Mouse (Mus musculus) layer of hippocampus, adult 2 months (tissue): Measurements from ENCODE around the gene Irak4. TPM values are rescaled to one million over a fixed set of nuclear protein-coding genes. Genes with fewer than 3 reads are reported as not detected.
A peak's percentile ranks its signal among the peaks of the same experiment; 100 is the strongest.

Experiments
- DNase-seq, 2 experiments: peaks; one replicate each; pipeline ENCODE4 v3.0.0; 2022; ENCODE audit warnings: low spot score in 2 of 2
- H3K27ac ChIP-seq: fragments of 200-600 bp; 2 replicates; pipeline ENCODE4 v1.8.1; 2022
- H3K4me3 ChIP-seq: fragments of 200-600 bp; 2 replicates; pipeline ENCODE4 v1.8.1; 2022; ENCODE audit warnings: mild to moderate bottlenecking
- CTCF ChIP-seq: fragments of 200-600 bp; conservative IDR thresholded peaks from 2 replicates; pipeline ENCODE4 v1.8.1; 2022; ENCODE audit warnings: antibody characterized with exemption, mild to moderate bottlenecking, moderate library complexity
- total RNA-seq, 2 experiments: library from RNA; stranded (reverse); gene quantifications; 2 replicates each; pipeline ENCODE4 v1.2.3; 2021

Irak4 gene
- total RNA-seq, 2 experiments from 2014 or later: 1.8 to 3.4 TPM

GRCm38 (mm10) chr15:94574566-94575268 is 31.3 kb downstream of the Irak4 start:
- TF ChIP-seq CTCF: no peak
- Histone ChIP-seq H3K4me3 (no peak overlapping the region), H3K27ac (no peak overlapping the region)
- DNase-seq: no peak

DNA sequence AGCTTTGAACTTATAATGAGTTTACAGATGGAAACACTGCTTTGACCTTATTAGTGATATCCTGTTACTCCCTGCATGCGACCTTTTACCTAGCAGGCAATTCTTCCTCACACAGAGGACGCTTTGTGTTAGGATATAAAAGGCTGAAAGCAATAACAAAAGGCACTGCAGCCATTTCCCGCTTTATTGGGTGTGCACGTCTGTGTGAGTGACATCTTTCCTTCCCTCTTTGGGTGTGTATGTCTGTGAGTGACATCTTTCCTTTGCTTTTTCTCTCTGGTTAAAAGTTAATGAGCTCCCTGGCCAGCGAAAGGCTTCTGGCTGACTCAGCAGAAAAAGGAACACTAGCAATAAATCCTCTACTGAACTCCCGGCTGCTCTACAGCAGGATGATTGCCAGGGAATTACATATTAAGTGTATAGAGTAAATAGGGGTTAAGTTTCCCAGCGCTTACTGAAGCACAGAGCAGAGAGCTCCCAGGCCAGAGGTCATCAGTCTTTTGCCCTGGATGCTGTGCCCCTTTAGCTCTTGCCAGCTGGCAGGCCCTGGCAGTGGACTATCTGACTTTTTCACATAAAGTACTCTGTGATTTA is 38.7 kb downstream of the Irak4 start:
- no peak overlapping the region for H3K4me3 ChIP-seq
- no peak for DNase-seq
- H3K27ac ChIP-seq: no peak overlapping the region
- no peak for TF ChIP-seq CTCF

- no peak for DNase-seq
- H3K4me3 ChIP-seq: no peak overlapping the region
- TF ChIP-seq CTCF: no peak
- no peak overlapping the region for H3K27ac ChIP-seq
Observed at GRCm38 (mm10) chr15:94583153-94583552, 39.7 kb downstream of the Irak4 start.

DNA sequence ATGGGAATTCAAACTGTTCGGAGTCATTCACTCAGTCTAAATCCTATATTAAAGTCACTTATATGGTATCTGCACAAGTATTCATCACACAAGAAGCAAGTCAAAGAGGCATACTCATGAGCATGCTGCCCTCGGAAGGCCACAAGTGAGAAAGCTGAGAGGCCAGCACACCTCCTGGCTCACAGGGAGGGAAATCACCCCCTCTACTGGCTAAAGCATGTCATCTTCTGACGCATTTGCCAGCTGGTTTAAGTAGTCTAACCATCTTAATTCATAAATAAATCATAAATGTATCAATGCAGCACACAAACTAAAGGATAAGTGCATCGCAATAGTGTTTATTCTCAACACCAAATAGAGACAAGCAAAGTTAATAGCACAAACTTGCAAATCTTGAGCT is 41.3 kb downstream of the Irak4 start:
- peak; percentile 61 for TF ChIP-seq CTCF
- H3K4me3 ChIP-seq: no peak overlapping the region
- H3K27ac ChIP-seq: peak overlapping the region; percentile 68
- no peak for DNase-seq

- Histone ChIP-seq H3K27ac (peak overlapping the region; percentile 4; the same call in 1 of the 2 replicates), H3K4me3 (peak overlapping the region; percentile 98)
- TF ChIP-seq CTCF: no peak
- DNase-seq: no peak
Observed at GRCm38 (mm10) chr15:94587826-94588715, 44.6 kb downstream of the Irak4 start.

- peak within 1 kb of the TSS; percentile 98 for H3K4me3 ChIP-seq
- peak; percentile 64 for TF ChIP-seq CTCF
- peak; percentile 98 to 99 for DNase-seq
- peak within 1 kb of the TSS; percentile 95 for H3K27ac ChIP-seq
Observed at GRCm38 (mm10) chr15:94589219-94590075, 46.0 kb downstream of the Irak4 start, which contains the start of gene Twf1. TSS of gene Twf1 (minus strand) at chr15:94589889.

GRCm38 (mm10) chr15:94590083-94590482 is 46.6 kb downstream of the Irak4 start:
- H3K4me3 ChIP-seq: peak overlapping the region; percentile 54
- no peak for TF ChIP-seq CTCF
- peak overlapping the region; percentile 79 for H3K27ac ChIP-seq
- DNase-seq: no peak

- no peak for TF ChIP-seq CTCF
- no peak for DNase-seq
- Histone ChIP-seq H3K27ac (no peak overlapping the region), H3K4me3 (no peak overlapping the region)
Observed at GRCm38 (mm10) chr15:94591356-94591755, 47.9 kb downstream of the Irak4 start.

- no peak for TF ChIP-seq CTCF
- no peak overlapping the region for H3K4me3 ChIP-seq
- H3K27ac ChIP-seq: no peak overlapping the region
- DNase-seq: no peak
Observed at GRCm38 (mm10) chr15:94593586-94593985, 50.1 kb downstream of the Irak4 start.

DNA sequence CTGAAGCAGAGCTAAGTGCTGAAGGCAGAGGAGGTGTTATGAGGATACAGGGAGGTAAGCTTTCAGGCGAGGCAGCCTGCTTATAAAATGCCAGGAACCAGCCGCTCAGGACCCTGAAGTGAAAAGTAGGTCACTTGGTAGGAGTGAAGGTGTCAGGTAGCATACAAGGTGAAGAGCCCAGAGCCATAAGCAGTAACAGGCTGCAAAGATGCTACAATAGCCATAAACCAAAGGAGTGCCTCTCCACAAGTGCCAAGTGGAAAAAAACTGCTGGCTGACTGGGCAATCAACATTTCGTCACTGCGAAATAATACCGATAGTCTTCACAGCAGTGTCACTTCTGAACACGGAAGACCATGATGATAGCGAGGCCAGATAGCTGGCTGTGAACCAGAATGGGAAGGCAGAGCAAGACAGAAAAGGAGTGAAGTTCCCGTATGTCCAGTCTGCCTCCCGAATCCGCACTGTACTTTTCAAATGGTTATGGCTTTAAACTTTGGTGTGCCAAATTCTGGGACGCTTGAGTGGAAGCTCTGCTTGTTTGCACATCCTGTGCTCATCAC is 56.8 kb downstream of the Irak4 start:
- DNase-seq: no peak
- H3K27ac ChIP-seq: no peak overlapping the region
- no peak for TF ChIP-seq CTCF
- no peak overlapping the region for H3K4me3 ChIP-seq

DNA sequence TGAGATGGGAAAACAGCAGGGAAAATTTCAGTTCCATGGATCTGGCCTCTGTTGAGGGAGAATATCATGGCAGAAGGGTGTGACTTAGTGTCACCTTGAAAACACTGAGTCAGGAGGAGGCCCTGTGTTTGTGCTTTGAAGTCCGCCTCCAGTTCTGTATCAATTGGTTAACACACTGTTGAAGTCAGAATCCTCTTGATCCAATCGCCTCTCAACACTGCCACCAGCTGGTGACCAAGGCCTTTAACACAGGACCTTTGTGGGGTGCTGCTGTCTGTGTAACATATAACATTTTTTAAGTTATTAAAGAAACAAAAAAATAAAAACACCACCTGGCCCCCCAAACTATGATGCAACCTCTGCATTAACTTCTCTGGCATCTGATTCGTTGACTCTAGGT is 57.9 kb downstream of the Irak4 start:
- Histone ChIP-seq H3K4me3 (no peak overlapping the region), H3K27ac (no peak overlapping the region)
- peak in 1 of 2 experiments; percentile 62 for DNase-seq
- peak; percentile 72 for TF ChIP-seq CTCF

DNA sequence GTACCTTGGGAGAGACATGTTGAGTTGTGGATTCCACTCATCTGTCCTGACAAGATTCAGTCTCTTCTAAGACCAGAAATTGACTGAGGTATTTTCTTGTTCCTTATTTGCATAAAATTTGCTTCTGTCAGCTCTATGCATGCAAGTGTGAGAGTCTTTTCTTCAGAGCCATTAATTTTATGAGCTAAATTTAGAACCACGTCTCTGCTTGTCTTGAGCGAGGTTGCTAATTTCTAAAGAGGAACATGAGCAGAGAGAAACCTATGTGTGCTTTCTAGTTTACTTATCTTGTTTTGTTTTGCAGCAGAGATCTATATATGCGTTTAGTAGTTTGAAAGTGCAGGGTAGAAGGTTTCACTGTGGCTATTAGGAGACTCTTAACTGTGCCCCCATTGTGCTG is 59.0 kb downstream of the Irak4 start:
- Histone ChIP-seq H3K27ac (no peak overlapping the region), H3K4me3 (no peak overlapping the region)
- DNase-seq: no peak
- TF ChIP-seq CTCF: no peak
